Mouse (Mus musculus): Measurements from ENCODE around the gene Taf6. TPM values are rescaled to one million over a fixed set of nuclear protein-coding genes. Genes with fewer than 3 reads are reported as not detected.

Taf6 gene
- polyA plus RNA-seq (2012) = 27.4 and 28.8 TPM in 2 replicates

DNA sequence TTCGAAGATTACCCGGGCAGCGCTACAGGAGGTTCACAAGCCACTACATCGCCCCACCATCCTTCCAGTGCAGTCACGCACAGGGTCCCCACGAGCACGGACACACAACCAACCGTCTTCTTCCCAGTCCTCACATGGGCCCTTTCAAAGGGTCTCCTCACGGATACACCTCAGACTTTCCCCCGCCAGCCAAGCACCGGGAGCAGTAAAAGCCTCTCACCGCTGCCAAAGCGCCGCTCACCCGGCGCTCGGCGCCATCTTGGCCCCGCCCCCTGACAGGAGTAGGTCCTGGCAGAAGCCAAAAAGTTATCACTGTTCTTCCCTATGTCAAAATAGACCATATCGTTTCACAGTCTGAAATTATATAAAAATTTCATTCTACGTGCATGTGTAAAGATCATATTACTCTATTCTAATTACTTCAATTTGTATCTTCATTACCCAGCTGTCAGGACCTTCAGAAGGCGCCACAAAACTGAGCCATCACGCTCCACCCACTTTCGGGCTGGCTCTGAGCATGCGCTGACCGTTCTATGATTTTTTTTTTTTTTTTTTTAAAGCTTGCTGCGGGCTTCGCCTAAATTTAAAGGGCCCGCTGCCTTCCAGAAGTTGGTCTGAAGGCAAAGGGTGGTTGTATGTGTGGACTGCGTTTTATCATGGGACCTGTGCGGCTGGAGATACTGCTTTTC is at the start of gene Taf6, which contains the start of gene Cnpy4:
Taf6 (minus strand) TSS at position 502 of the 689 bp plus-strand sequence.
Cnpy4 (plus strand) TSS at position 536 of the 689 bp plus-strand sequence.

DNA sequence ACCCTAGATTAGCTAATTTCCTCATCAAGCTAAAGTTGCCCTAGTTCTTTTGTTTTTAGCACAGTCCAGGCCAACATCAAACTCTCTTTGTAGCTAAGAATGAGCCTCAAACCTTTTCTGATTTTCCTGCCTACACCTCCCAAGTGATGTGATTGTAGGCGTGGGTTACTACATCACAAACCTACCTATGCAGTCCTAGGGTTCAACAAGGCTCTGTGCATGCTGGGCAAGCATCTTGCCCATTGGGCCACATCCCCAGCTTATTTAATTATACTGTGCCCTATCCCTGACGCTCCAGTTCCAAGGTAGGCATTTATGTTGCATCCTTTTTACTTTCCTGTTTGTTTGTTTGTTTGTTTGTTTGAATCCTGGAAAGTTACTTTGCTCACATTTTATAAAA is 38.4 kb upstream of the Taf6 start, which contains the start of gene Nxpe5:
Nxpe5 (plus strand) TSS at position 199 of the 400 bp plus-strand sequence.

DNA sequence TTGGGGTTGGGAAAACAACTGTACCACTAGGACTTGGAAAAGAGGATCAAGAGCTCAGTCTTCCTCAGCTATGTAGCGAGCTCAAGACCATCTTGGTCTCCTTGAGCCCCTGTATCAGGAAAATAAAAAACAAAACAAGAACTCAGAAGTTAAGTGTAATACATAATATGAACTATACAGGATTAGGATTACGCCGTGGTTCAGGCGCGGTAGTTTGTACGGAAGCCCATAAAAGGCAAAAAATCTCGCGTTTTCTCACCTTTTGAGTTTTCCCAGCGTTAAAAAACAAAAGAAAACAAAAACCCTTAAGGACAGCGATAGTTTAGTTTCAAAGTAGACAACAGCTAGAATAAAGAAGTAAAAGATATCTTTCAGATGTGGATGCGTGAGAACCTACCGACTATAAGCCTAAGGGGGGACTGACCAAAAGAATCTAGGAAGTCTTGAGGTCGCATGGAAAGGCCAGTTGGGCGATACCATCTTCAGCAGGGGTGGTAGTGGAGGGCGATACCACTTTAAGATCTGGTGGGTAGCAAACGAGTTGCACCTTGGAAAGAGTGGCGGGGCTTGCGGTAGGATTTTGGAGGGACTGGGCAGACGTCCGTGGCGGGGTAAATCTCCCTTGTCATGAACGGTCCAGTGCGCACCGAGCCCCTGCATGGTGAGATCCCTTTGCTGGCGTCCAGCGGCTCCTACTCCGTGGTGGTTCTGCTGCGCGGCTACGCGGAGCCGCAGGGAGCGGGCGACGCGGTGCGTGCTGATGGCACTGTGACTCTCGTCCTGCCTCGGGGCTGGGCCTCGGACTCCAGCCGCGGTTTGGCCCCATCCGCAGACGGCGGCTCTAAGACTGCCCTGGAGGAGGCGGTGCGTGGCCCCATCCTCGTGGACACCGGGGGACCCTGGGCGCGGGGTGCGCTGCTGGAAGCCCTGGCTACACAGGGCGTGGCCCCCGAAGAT is 6.8 kb upstream of the Taf6 start, which contains the start of gene Mblac1:
Mblac1 (plus strand) TSS at position 544 of the 957 bp plus-strand sequence.

DNA sequence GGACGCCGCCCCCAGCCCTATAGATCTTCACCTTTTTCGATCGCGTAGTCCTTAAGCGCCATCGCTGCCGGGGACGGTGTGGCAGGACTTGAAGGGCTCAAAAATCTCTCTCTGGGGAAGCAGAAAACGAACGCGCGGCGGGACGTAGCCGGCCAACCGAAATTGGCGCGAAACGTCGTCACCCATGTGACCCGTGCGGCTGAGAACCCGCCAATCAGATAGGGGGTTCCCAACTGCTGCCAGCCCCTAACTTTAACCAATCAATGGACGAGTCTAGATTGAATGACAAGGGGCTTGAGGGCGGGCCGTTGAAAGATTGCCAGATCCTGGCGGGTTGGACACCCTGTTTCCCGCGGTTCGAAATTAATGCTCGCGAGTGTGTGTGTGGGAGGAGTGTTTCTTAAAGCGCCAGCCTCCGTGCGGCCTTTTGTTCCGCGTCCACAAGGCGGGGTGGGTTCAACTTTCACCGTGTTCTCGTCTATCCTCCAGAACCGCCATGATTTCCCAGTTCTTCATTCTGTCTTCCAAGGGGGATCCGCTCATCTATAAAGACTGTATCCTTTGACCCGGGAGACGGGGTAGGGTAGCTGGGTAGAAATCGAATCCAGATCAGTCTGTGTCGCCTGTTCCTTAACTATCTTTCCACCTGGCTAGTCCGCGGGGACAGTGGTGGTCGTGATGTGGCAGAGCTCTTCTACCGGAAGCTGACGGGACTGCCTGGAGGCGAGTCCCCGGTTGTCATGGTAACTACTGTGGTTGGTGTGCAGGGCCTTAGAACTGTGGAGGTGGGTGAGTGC is 15.4 kb downstream of the Taf6 start, which contains the start of the genes Ap4m1 and Mcm7:
Ap4m1 (plus strand) TSS at position 308 of the 797 bp plus-strand sequence.
Mcm7 (minus strand) TSS at position 728 of the 797 bp plus-strand sequence.

DNA sequence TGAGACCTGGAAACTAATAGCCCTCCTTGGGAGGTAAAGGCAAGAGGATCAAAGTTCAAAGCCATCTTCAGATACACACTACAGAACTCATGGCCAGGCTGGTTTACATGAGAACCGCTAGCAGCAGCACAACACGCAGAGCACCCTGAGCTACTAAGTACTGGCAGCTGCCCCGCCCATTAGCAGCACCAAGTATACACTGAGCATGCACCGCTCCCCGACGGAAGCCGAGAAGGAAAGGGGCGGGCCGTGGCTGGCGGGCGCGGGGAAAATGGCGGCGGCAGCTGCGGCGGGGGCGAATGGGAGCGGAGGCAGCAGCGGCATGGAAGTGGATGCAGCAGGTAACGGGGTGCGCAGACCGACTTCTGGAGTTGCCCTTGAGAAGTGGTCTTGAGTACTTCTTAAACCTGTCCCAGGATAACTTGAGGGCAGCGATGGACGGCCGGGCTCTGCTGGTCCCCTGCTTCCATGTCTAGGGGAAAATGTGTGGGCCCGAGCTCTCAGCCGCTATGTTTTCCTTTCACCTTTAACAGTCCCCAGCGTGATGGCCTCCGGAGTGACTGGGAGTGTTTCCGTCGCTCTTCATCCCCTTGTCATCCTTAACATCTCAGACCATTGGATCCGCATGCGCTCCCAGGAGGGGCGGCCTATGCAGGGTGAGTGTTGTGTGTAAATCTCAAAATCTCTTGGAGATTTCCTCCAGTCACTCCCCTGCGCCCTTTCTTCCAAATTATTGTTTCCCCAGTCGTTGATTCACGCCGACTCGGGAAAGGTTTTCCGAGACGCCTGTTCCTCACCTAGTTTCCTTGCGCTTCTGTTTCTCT is 26.2 kb downstream of the Taf6 start, which contains the start of gene Cops6:
Cops6 (plus strand) TSS at position 230 of the 824 bp plus-strand sequence.

DNA sequence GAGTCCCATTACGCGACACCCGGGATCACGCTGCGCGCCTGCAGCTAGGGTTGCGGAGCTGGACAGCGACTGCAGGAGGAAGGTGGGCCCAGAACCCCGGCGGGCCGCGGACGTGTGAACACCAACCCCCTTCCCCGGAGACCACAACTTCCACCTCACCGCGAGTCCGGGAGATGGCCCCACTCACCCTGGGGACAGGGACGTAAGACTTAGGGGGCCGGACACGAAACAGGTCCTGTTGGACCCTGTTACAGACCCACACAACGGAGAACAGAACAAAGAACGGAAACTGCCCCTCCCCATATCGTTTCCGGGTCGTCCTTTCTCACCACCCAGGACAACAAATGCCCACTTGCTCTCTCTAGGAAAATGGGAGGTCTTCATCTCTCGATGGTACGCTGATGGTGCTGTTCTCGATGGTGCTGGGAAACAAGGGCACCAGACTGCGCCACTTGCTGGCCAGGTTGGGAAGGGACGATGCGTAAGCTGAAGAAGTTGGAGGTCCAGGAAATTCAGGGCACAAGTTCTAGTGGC is 31.7 kb downstream of the Taf6 start, which contains the start of gene Zfp113:
Zfp113 (minus strand) TSS at position 302 of the 534 bp plus-strand sequence.

Other genes starting within 250 kb of the Taf6 start
- not detected in 2 replicates for gene Gjc3, start 224.4 kb downstream of the Taf6 start, polyA plus RNA-seq (2012)
- not detected in 2 replicates for gene Azgp1, start 205.9 kb downstream of the Taf6 start, polyA plus RNA-seq (2012)
- gene Smok3a, start 166.2 kb downstream of the Taf6 start, polyA plus RNA-seq (2012) = 0.03 and 0.05 TPM in 2 replicates
- gene Smok3b, start 166.0 kb downstream of the Taf6 start, polyA plus RNA-seq (2012) = not detected in 2 replicates
- 0.13 TPM in 1 of 2 replicates, not detected in the other for gene Smok3c, start 134.3 kb downstream of the Taf6 start, polyA plus RNA-seq (2012)
- gene Zkscan1, start 102.4 kb downstream of the Taf6 start, polyA plus RNA-seq (2012) = 1.0 and 1.1 TPM in 2 replicates
- gene Zscan21, start 70.5 kb downstream of the Taf6 start, polyA plus RNA-seq (2012) = 1.4 and 1.6 TPM in 2 replicates
- gene Zfp113, start 31.7 kb downstream of the Taf6 start, polyA plus RNA-seq (2012) = 0.29 and 0.35 TPM in 2 replicates
- 111 and 113 TPM in 2 replicates for gene Cops6, start 26.4 kb downstream of the Taf6 start, polyA plus RNA-seq (2012)
- 29.7 and 34.6 TPM in 2 replicates for gene Ap4m1, start 15.4 kb downstream of the Taf6 start, polyA plus RNA-seq (2012)
- gene Mcm7, start 15.0 kb downstream of the Taf6 start, polyA plus RNA-seq (2012) = 63.1 and 79.9 TPM in 2 replicates
- 2.8 and 3.1 TPM in 2 replicates for gene Cnpy4, start within 50 bp of the Taf6 start, polyA plus RNA-seq (2012)
- gene Mblac1, start 6.9 kb upstream of the Taf6 start, polyA plus RNA-seq (2012) = 5.2 and 7.1 TPM in 2 replicates
- 0.39 and 0.83 TPM in 2 replicates for gene Nxpe5, start 38.4 kb upstream of the Taf6 start, polyA plus RNA-seq (2012)
- 135 and 171 TPM in 2 replicates for gene Lamtor4, start 68.0 kb upstream of the Taf6 start, polyA plus RNA-seq (2012)
- 210 and 248 TPM in 2 replicates for gene BC037034, start 76.6 kb upstream of the Taf6 start, polyA plus RNA-seq (2012)
- not detected in 2 replicates for gene Gal3st4, start 85.4 kb upstream of the Taf6 start, polyA plus RNA-seq (2012)
- gene Gm43720, start 92.5 kb upstream of the Taf6 start, polyA plus RNA-seq (2012) = not detected in 2 replicates
- 5.9 and 8.4 TPM in 2 replicates for gene Gpc2, start 92.6 kb upstream of the Taf6 start, polyA plus RNA-seq (2012)
- 8.0 and 9.8 TPM in 2 replicates for gene Stag3, start 92.8 kb upstream of the Taf6 start, polyA plus RNA-seq (2012)
- gene Pvrig, start 154.5 kb upstream of the Taf6 start, polyA plus RNA-seq (2012) = not detected in 2 replicates

All from megakaryocyte-erythroid progenitor cell, adult 5 weeks (primary cell).